Mouse (Mus musculus) stomach, postnatal 0 days (tissue): ENCODE measurements at regions not wholly inside any gene's neighbourhood (a gene's known extent, or its start where the extent isn't known, plus 50 kb on each side); places are given as distances from the start of the nearest gene placed in this dataset.

Experiments used
- CTCF ChIP-seq: IDR thresholded peaks from 2 replicates; pipeline ENCODE4 v1.5.1; 2016; ENCODE audit warnings: antibody characterized with exemption, low read depth, mild to moderate bottlenecking, moderate library complexity
- EP300 ChIP-seq: optimal IDR thresholded peaks from 2 replicates; pipeline ENCODE3; 2016; ENCODE audit warnings: antibody characterized with exemption

- TF ChIP-seq EP300: no peak
- TF ChIP-seq CTCF: no peak
Observed at GRCm38 (mm10) chr16:74467745-74468420, 56.3 kb upstream of the Robo2 start.
